ENCODE assay signal across 8 mouse cellular contexts in the genomic region with DNA sequence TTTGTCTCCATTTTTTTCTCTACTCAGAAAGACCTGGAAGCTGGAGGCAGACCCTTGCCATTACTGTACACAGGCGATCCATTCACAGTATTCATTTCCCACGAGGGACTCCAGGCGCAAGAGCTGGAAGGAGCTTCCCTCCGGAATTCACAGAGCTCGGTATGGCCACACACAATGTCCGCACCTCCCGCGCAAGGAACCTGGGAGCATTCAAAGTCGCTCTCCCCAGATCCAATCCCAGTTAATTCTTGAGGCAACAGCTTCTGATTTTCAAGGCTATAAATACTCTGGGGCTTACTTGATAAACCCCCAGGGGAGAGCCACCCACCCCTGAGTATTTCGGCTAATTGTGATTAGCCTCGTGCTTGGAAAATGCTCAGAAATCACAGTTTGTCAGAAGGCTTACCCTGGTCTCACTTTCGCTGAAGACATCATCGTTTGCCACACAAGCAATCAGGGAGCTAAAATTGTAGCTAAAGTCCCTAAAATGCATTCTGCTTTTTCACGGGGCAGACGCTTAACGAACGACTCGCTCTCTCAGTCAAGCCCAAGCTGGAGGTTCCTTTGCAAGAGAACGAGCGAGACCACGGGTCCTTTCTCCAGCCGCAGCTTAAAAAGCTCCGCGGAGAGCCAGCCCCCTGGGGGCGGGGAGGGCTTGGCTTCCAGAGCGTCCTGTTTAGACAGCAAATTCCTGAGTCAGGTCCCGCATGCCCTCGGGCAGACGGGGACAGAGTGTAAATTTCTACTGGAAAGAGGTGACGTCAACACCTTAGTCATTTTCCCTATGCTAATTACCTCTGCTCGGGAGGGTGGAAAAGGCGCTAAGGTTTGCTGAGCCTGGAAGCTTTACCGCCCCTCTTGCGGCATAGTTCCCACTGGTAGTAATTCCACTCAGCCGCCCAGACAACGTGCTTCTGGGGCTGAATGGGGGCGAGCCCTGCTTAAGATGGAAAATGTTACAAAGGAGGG. TPM values are rescaled to one million over a fixed set of nuclear protein-coding genes. Genes with fewer than 3 reads are reported as not detected.
DNase-seq lines count a peak whose midpoint lies in the region; ATAC-seq lines count a peak whose summit lies in the region.

No protein-coding gene starts in this region.

- peak overlapping the region; percentile 39; the same call in 1 of the 2 replicates for H3K27ac ChIP-seq in hindbrain, embryonic 11.5 days (ENCODE audit: low read depth, low read length)
- peak overlapping the region; percentile 91 for H3K27ac ChIP-seq in lung, embryonic 15.5 days

- peaks cover 6% of the 10 kb centered on the region; the same call in 1 of the 2 replicates for H3K4me1 ChIP-seq in hindbrain, embryonic 11.5 days (replicated peaks; ENCODE audit: control insufficient read depth, insufficient read depth, low read length)
- H3K4me1 ChIP-seq in lung, embryonic 15.5 days: peaks cover 68% of the 10 kb centered on the region

- H3K9ac ChIP-seq in hindbrain, embryonic 11.5 days (ENCODE audit: low read depth, low read length): peak overlapping the region; percentile 61
- H3K9ac ChIP-seq in lung, embryonic 15.5 days: peak overlapping the region; percentile 54

- H3K27me3 ChIP-seq in hindbrain, embryonic 11.5 days (ENCODE audit: control insufficient read depth, insufficient read depth, low read length): no peaks in the 10 kb centered on the region
- H3K27me3 ChIP-seq in lung, embryonic 15.5 days: no peaks in the 10 kb centered on the region

- peak overlapping the region; percentile 36 for H3K4me3 ChIP-seq in hindbrain, embryonic 11.5 days (ENCODE audit: low read depth, low read length)
- H3K4me3 ChIP-seq in lung, embryonic 15.5 days: peak overlapping the region; percentile 50

- peak overlapping the region; percentile 77 for H3K4me2 ChIP-seq in hindbrain, embryonic 11.5 days (replicated peaks; ENCODE audit: low read depth, low read length)
- H3K4me2 ChIP-seq in lung, embryonic 15.5 days: peak overlapping the region; percentile 74

- peak; percentile 80 for ATAC-seq in hindbrain, embryonic 11.5 days (ENCODE audit: low FRiP score)
- peak; percentile 85 for ATAC-seq in lung, embryonic 15.5 days (ENCODE audit: borderline replicate concordance, extremely low read depth, low FRiP score, low TSS enrichment)

- H3K36me3 ChIP-seq in hindbrain, embryonic 11.5 days (ENCODE audit: control insufficient read depth, insufficient read depth, low read length): 0 out of 2 replicates have a peak, but pooled peaks cover 2% of the 10 kb centered on the region
- H3K36me3 ChIP-seq in lung, embryonic 15.5 days: peaks cover 24% of the 10 kb centered on the region

- 0% methylated on average over 37 of the region's 37 CpGs for WGBS in hindbrain, embryonic 11.5 days
- 1% methylated on average over 37 of the region's 37 CpGs for WGBS in lung, embryonic 15.5 days

- peak; percentile 83 for DNase-seq in NIH3T3 (ENCODE audit: low read depth)
- peak; percentile 80 to 81 for DNase-seq in cerebellum, postnatal 10 days
- peak; percentile 70 to 77 for DNase-seq in frontal cortex, postnatal 14 days (ENCODE audit: low spot score in 2 of 2)
- peak; percentile 89 for DNase-seq in hindbrain, embryonic 11.5 days (ENCODE audit: low spot score)
- DNase-seq in layer of hippocampus, adult 9-11 months: peak; percentile 74
- peak; percentile 69 for DNase-seq in ovary, postnatal 14 days (ENCODE audit: low spot score)
- peak; percentile 30 for DNase-seq in urinary bladder, postnatal 10 days (ENCODE audit: low spot score)

- no peaks in the 10 kb centered on the region for H3K9me3 ChIP-seq in hindbrain, embryonic 11.5 days (ENCODE audit: control insufficient read depth, low read length)
- no peaks in the 10 kb centered on the region for H3K9me3 ChIP-seq in lung, embryonic 15.5 days

RNA-seq across cellular contexts. Expression of a gene that starts 40.5 kb away (rescaled TPM):
- polyA plus RNA-seq in hindbrain, embryonic 11.5 days (2014; fragmentation: Nextera tagmentation; extraction: Ambion mirVana): 0.32 and 0.66 TPM in 2 replicates
- 1.1 and 1.8 TPM in 2 replicates for polyA plus RNA-seq in lung, embryonic 15.5 days (2015; fragmentation: Nextera tagmentation; extraction: Ambion mirVana)

Comparison
In these comparisons a context has a peak if more than half of its experiments do, and no peak if none do; other contexts are left out.
1. Peak in every context shown above with its lines: DNase-seq, ATAC-seq, H3K4me3 ChIP-seq and H3K27ac ChIP-seq.
2. DNase-seq: peak in every context shown above with its lines; median percentile 89 in hindbrain, embryonic 11.5 days; 83 in NIH3T3; 80 in cerebellum, postnatal 10 days; 74 in layer of hippocampus, adult 9-11 months; 74 in frontal cortex, postnatal 14 days; 69 in ovary, postnatal 14 days; 30 in urinary bladder, postnatal 10 days.